Mouse (Mus musculus): ENCODE results near the gene Fbxl17. TPM values are rescaled to one million over a fixed set of nuclear protein-coding genes. Genes with fewer than 3 reads are reported as not detected.

The Fbxl17 gene
- total RNA-seq, 2 experiments from 2014 or later = 53.8 to 55.6 TPM

DNA sequence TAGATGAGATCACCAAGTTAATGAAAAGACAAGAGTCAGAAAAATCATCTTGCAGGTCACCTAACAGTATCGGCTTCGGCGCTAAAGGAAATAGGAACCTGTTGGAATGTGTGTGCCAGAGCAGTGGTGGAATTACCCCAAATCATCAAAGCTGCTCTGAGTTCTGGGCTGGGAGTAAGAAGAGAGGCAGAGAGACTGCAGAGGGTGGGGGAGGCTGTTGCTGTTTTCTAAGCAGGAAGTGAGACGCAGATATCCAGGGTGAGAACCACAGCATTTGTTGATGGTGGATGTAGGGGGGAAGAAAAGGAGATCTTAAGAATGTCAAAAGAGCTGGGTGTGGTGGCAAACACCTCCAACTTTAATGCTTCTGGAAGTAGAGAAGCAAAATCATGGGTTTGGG lies 406.6 kb downstream of the Fbxl17 start:
- DNase-seq = no peak

- no peak for DNase-seq
Observed at GRCm38 (mm10) chr17:63092774-63093173, 407.0 kb downstream of the Fbxl17 start.

- DNase-seq = no peak
Observed at GRCm38 (mm10) chr17:63090112-63090511, 409.7 kb downstream of the Fbxl17 start.

GRCm38 (mm10) chr17:63087265-63087664 lies 412.6 kb downstream of the Fbxl17 start:
- no peak for DNase-seq

- DNase-seq = no peak
Observed at GRCm38 (mm10) chr17:63086526-63086925, 413.3 kb downstream of the Fbxl17 start.

- no peak for DNase-seq
Observed at GRCm38 (mm10) chr17:63085227-63085626, 414.6 kb downstream of the Fbxl17 start.

GRCm38 (mm10) chr17:63079087-63079486 lies 420.7 kb downstream of the Fbxl17 start:
- no peak for DNase-seq

DNA sequence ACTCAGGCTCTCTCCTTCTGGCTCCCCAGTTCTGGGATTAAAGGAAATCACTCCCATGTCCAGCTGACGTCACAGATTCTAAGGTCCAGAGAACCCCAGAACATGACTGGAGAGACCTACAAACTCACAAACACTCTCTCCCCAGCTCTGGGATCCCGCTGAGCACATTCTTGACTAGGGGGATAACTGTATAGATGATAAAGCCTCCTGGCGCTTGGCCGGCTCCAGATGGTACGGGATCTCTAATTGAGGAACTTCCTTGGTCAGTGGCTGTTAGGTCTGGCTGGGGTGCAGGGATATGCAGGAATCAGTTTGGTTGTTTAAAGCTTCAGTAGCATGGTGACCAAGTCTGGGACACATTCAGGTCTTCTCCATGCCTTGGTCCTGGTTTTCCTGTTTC lies 422.3 kb downstream of the Fbxl17 start:
- no peak for DNase-seq

- no peak for DNase-seq
Observed at GRCm38 (mm10) chr17:63076661-63077060, 423.2 kb downstream of the Fbxl17 start.

- no peak for DNase-seq
Observed at GRCm38 (mm10) chr17:63076037-63076426, 423.8 kb downstream of the Fbxl17 start.

DNA sequence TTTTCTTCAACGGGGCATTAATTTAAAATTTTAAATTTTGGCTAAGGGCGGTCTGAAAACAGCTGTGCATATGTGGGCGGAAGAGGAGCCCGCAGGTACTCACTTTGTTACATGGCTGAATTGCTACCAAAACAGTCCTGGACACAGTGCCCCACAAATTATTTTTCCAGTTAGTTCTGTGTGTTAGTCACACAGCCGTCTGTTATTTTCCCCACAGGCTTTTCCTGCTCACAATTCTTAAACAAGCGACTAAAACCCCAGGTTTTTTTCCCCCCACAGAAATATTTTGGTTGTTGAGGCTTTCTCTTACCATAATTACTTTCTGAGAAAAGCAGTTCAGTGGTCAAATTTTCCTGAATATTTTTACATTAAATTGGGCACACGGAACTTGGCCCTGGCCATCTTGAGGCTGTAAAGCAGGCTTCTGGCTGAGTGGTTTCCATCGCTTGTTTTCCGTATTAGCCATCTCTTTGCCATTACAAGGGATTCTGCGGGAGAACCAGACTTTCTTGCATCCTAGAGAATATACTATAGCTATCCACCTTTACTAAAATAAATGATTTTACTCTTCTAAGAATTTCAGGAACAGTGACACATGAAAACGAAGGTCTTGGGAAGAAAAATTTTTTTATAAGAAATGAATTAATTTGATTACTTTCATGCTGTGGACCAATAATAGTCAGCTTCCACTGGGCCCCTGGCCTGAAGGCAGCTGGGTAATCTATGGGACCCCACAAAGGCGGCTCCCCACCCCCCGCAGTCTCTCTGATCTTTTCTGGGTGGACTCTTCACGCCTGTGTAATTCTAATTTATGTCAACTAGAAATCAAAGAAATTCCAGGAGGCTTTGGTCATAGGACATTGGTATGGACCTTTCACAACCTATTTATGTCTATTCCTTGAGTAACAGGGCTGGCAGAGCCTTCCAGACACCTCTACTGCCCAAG lies 424.5 kb downstream of the Fbxl17 start:
- DNase-seq = no peak

GRCm38 (mm10) chr17:63073342-63073741 lies 426.5 kb downstream of the Fbxl17 start:
- DNase-seq = no peak

GRCm38 (mm10) chr17:63071134-63071923 lies 428.5 kb downstream of the Fbxl17 start:
- no peak for DNase-seq

GRCm38 (mm10) chr17:63070161-63070761 lies 429.6 kb downstream of the Fbxl17 start:
- DNase-seq = no peak

- no peak for DNase-seq
Observed at GRCm38 (mm10) chr17:63062785-63063184, 437.0 kb downstream of the Fbxl17 start.

- no peak for DNase-seq
Observed at GRCm38 (mm10) chr17:63061786-63062185, 438.0 kb downstream of the Fbxl17 start.

GRCm38 (mm10) chr17:63060814-63061213 lies 439.0 kb downstream of the Fbxl17 start:
- DNase-seq = no peak

GRCm38 (mm10) chr17:63057740-63058388 lies 442.0 kb downstream of the Fbxl17 start:
- DNase-seq = peak; percentile 38 to 53

- no peak for DNase-seq
Observed at GRCm38 (mm10) chr17:63056976-63057375, 442.8 kb downstream of the Fbxl17 start.

DNA sequence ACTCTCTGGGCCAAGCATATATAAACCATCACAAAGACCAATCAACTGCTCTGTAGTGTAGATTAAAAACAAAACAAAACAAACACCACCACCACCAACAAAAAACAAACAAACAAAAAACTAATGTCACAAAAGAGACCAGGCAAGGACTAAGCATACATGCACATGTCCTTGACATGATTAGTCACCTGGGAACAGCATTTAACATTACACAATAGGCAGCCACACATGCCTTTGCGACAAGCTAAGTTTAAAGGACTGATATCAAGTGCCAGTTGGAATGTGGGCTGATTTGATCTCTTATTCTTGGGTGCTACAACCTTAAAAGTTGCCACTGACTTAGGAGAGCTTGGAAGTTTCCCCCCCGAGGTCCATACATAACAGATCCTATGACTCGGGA lies 446.5 kb downstream of the Fbxl17 start:
- DNase-seq = no peak

- no peak for DNase-seq
Observed at GRCm38 (mm10) chr17:63046401-63046800, 453.4 kb downstream of the Fbxl17 start.

GRCm38 (mm10) chr17:63045297-63045696 lies 454.5 kb downstream of the Fbxl17 start:
- no peak for DNase-seq
